Mouse (Mus musculus) layer of hippocampus, postnatal 36 days (tissue): ENCODE data around the gene Iqschfp. TPM values are rescaled to one million over a fixed set of nuclear protein-coding genes. Genes with fewer than 3 reads are reported as not detected.

ENCODE experiments used
- DNase-seq, 2 experiments: peaks; one replicate each; pipeline ENCODE4 v3.0.0; 2022
- total RNA-seq, 2 experiments: library from RNA; stranded (reverse); gene quantifications; 2 replicates each; pipeline ENCODE4 v1.2.3; 2021

The Iqschfp gene
- total RNA-seq, 2 experiments from 2014 or later = 12.1 to 14.3 TPM

DNA sequence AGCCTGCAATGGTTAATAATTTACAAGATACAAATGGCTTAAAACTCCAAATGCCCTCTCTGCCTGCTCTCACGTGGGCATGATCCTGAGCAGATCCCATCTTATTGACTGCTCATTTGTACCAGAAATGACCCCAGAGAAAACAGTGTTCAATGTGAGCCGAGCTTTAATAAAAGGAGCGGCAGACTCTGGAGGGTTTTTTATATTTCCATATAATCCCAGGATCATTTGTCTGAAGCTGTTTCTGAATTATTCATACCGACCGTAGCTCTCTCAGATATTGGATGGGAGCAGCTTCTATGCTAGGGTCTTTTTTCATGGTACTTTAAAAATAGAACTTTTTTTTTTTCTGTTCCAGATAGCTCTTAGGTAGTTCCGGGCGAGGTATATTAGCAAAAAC lies 67.6 kb downstream of the Iqschfp start:
- no peak for DNase-seq

DNA sequence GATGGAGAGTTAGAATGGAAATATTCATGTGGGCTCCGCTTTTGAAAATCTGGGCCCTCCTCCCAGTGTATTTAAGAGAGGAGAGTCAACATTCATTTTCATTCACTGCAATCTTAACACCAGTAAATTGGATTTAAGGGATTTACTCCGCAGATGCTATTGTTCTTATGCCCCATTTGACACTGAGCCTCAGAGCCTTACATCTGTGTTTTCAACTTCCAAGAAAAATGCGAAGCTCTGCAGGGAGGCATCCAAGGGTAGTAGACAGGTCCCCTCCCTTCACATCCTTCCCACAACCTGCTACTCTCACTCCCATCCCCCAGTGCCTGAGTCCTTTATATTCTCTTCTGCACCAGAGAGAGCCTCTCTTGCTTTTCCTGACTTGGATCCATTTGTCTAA lies 68.1 kb downstream of the Iqschfp start:
- no peak for DNase-seq

DNA sequence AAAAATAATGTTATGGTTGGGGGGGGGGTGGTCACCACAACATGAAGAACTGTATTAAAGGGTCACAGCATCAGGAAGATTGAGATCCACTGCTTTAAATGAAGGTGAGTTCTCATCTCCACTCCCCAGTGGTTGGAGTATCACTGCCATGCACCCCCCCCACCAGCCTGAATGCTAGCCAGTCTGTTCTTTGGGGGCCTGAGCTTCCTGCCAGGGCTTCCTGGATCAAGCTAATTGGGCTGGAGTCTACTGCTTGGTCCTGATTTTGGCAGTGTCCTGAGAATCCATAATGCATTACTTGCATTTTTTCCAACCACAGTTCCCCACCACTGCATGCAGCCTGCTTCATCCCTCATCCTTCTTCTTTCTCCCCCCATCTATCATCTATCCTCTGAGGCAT lies 68.7 kb downstream of the Iqschfp start:
- DNase-seq = no peak

DNA sequence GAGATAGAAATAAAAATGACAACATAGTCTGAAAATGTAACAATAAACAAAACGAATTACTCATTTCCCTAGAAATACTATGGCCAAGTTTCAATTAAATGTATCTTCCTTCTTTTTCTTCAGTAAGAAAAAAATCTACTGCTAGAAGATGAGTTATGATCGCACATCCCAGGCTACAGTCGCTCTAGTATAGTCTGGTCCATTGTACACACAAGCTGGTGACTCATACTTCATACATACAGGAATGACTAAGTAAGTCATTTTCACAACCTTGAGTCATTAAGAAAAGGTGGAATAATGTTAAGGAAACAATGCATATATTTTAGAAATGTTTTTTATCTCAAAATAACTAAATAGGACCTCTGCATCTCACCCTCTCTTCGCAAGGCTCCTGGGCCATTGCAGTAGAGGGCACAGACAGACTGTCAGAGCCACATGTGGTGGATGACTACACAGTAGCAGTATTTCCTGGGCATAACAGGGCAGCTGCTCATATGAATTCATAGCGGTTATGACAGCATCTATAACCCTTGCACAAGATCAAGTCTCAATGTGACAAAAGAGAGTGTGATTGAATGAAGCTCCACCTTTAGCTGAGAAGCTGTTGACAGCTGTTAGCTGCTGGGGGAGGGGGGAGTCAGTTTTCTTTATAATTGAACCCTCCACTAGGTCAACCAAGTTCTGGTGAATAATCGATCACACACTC lies 70.1 kb downstream of the Iqschfp start:
- DNase-seq = no peak

DNA sequence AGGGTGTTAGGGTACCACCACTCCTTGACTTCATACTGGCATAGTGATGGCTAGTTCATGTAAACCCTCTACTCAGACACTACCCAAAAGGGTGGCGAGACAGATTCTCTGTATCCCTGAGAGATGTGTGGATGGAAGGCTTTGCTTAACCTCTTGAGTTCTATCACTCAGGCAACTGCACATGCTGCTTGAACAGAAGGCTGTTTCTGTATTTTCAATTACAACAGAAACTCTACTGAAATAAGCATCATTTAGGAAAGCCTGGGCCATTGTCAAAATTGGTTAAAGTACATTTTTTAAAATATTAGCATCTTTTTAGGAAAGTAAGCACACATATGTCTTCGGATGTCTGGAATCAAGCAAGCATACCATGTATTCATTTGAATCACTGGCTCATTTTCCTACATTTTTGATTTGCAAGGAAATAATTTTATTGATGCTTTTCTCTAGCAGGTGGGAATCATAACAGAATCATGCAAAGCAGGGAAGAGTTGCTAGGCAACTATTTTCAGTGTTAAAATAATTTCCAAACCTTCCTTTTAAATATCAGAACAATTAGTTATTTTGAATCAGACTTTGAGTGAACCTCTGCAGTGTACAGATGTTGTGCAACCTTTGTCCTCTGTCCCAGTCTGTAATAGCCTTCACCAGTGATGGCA lies 82.4 kb downstream of the Iqschfp start:
- peak in 1 of 2 experiments; percentile 9 for DNase-seq

DNA sequence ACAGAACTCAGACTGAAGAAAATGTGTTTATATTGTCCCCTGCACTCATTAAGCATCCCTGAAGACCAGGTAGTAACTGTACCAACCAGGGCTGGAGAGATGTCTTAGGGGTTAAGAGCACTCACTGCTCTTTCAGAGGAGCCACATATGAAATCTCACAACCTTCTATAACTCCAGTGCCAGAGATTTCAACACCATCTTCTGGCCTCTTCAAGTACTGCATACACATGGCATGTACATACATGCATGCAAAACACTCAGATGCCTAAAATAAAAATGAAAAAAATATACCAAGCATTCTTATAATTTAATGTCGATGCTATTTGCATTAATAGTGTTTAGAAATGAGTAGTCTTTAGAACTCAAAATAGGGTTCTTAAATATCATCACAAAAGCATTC lies 88.0 kb downstream of the Iqschfp start:
- no peak for DNase-seq

DNA sequence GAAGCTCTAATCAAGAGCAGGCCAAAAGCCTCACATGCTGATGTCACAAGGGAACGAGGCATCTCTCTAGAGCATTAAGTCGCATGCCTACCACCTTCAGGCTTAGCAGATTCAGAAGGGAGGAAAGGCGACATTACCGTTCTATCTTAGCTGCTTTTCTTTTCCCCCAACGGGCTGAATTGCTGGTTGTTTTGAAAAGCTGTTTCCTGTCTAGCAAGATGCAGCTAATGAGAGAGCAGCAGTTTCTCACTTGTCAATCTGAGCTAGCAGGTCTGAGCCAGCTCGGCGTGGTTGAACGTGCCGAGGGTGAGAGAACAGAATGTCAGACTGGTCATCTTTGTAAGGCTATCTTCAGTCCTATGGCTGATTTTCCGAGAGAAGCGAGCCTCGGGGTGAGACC lies 91.3 kb downstream of the Iqschfp start:
- peak in 1 of 2 experiments; percentile 26 for DNase-seq

DNA sequence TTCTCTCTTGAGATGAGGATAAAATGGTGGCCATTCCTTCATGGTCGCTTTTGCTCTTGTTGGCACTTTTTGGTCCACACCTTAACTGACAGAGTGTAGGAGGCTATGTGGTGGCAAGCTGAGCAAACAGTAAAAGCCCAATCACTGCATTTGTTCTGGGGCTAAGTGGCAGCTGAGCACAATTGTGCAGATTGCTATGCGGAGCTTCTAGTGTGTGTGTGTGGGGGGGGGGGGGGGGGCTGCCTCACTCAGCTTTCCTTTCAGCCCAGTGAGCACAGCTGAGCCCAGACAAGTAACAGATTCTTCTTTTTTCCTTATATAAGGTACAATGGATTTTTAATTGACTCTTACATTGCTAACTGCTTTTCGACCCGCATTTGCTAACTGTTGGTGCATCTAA lies 110.4 kb downstream of the Iqschfp start:
- no peak for DNase-seq

DNA sequence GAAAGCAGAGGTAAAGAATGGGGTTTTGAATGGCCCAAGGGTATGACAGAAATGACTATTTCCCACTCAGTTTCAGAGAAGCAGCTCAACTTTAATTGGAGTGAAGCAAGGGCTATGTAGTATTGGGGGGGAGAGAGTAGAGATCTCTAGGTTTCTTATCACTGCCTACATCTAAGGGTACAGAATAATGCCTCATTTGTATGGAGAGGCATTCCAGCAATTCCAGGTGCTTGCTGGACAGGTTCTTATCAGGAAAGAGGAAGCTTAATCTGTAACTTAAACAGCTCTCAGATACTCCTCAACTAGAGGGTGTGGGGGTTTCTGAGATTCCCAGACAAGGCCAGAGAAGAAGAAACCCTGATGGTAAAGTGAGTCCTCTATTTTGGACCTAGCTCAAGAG lies 120.3 kb downstream of the Iqschfp start:
- no peak for DNase-seq

DNA sequence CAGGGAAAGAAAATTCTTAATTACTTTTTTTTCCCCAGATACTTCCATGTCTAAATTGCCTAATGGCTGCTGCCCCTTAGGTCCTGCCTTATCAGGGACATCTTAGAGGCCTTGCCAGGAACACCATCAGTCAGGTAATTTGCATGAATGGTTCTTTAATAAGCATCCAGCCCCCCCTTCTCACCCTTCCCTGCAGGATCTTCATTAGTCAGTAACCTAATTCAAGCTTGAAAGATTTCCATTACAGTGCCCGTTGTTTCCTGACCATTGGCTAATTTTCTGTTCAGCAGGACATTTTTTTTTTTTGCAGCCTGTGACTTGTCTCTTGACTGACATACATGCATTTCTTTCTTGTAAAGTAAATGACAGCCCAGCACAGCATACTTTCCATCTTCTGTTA lies 123.8 kb downstream of the Iqschfp start:
- no peak for DNase-seq

DNA sequence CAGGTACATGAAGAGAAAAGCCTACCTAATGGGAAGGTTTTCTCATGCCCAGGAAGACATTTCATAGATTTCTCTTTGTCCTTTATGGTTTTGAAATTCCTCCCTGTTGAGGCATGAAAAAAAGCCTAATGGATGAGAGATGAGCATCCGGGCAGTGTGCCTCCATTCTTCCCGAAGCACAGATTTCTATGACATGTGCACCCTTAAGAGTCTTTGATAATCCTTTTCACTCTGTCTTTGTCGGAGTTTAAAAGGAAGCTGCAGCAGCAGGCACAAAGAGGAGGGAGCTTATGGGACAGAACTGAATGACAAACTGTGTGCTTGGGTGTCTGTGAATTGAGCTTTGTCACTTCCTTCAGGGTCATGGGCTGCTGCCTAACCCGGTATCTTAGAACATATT lies 127.4 kb downstream of the Iqschfp start:
- DNase-seq = no peak

DNA sequence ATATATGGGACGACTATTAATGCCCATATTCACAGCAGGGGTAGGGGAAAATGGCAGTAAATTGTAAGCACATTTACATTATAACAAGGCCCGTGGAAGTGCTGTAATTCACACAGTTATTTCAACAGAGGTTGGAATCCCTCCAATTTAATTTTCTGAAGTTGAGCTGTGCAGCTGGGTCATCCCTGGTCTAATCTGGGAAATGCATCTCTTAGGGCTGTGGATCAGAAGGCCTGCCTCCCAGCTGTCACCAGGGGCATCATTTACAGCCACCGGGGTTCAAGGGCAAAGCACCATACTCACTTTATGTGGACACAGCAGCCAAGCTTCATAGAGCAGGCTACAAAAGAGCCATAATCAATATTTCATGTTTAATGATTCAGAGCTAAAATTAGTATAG lies 144.1 kb downstream of the Iqschfp start:
- DNase-seq = no peak

DNA sequence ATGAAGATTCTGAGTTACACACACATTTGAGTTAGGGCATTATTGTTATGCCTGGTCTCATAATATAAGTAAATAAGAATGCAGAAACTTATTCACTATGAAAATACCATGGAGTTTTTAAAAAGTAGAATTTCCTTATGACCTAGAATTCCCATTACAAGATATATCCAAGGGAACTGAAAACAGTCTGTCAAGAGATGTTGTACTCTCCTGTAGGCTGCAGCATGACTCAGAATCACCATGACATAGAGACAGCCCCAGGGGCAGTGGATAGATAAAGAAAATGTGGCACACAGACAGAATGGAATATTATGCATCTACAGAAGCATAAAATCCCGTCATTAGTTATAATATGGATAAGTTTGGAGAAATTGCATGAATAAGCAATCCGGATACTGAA lies 150.9 kb downstream of the Iqschfp start:
- DNase-seq = no peak

DNA sequence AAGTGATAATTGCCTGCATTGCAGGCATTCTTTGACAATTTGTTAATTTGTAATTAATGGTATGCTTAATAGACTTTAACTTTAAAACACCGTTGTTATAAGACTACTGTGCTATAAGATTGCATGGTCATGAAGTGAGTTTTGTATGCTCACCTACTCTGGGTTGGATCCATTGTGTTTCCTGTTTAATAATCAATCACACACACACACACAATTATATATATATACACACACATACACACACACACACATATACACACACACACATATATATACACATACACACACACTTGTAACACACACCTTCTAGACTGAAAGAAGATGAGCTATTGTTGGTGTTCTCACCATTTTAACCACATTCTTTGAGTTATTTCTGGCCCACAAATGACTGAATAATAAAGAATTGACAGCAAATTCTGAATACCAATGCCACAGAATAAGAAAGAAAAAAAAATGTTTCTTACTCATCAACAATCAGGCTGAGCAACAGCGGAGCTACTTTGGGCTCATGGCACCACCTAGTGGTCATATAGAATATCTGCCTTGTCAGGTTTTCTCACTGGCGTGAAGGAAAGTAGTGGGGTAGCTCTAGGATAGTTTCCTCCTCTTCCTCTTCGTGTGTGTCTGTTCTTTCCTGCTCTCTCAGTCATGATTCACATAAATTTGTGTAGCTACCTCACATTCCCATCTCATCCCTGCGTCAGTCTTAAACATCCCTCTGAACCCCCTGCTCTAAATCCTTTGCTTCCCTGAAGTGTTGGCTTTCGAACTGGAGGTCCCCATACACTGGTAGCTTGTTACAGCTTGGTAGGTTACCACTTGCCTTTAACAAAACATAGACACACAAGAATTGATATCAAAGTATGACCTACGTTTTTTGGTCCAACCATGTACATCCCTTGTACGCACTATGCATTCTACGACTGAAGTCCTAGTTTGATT lies 153.7 kb downstream of the Iqschfp start:
- DNase-seq = no peak

DNA sequence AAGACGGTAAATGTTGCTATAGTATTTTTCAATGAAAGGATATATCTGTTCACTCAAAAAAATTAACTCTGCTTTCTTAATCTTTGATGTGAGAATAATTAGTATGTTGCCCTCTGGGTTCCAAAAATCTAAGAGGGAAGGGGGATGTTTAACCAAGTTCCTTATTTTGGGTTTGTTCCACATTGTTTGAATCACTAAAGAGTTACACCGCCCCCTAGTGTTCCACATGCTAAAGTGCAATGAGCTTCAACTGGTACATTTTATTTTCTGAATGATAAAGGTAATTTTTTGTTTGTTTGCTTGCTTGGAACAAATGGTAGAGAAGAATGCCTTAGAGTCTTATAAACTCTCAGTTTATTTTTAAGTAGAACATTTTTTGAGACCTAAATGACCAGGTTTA lies 161.5 kb downstream of the Iqschfp start:
- no peak for DNase-seq

DNA sequence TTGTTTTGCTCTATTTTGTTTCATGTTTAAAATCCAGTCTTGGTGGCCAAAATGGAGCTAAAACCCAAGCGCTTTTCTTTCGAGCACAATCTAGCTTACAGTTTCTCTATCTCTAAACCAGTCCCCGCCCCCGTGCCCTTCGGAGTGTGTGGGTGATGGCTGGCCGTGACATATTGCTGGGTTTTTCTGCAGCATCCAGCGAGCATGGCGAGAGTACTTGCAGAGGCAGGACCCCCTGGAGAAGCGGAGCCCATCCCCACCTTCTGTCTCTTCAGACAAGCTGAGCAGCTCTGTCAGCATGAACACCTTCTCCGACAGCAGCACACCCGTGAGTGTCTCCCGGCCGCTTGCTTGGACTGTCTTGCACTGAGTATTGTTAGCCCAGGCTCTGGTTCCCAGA lies 163.0 kb downstream of the Iqschfp start:
- peak in 1 of 2 experiments; percentile 40 for DNase-seq

DNA sequence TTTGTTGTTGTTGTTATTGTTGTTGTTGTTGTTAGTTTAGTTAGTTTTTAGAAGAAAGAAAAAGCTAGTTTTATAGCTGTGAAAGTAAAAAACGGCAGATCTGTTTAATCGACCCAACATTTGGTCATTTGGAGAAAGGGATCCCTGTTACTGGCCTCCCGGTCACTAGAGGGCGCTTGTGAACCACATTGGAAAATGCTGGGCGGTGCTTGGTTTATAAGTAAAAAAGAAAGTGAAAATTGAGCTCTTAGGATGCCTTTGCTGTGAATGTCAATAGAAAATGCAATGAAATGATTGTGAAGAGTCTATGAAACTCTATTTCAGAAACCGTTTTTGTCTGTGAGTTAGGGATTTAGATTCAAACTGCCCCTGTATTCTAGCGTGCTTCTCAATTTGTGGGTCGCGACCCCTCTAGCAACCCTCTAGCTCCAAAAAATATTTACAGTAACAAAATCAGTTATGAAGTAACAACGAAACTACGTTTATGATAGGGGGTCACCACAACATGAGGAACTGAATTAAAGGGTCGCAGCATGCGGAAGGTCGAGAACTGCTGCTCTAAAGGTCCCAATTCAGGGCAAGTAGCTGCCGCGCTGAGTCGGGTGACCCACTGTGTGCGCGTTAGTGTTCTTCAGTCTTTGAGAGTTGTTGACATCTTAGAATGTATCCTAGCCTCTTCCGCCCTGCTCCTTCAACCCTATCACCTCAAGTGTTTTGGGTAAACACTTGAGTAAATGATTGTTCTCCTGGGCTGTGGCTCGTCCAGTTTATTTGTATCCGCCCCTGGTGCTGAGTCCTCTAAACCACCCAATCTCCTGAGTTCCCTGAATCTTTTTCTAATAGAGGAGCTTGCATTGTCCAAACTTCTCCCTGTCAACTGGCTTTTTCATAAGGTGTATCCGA lies 164.6 kb downstream of the Iqschfp start:
- DNase-seq = peak; percentile 67 to 70

DNA sequence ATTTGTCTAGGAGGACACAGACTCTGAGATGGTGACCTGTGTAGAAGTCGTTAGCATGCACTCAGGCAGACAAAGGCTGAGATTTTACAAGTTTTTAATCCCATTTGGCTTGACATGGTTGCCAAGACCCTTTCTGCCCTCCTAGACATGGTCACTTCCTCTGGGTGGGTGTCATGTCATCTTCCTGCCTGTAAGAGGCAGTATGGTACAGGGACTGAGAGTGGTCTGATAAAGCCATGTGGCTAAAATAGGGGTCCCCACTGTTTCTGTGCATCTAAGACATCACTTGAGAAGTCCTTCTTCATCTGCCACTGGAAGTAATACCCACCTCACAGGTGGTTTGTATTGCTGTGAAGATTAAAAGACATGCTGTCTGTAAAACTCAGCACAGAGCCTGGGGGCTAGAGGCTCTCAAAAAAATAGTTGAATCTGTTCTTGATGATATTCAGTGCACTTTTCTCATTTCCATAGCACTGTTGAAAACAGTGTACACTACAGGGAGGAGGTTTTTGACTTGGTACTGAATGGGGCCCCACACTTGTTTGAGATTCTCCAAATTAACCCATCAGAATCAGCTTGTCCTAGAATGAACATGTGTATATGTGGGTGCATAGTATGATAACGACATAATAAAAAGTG lies 167.2 kb downstream of the Iqschfp start:
- no peak for DNase-seq

DNA sequence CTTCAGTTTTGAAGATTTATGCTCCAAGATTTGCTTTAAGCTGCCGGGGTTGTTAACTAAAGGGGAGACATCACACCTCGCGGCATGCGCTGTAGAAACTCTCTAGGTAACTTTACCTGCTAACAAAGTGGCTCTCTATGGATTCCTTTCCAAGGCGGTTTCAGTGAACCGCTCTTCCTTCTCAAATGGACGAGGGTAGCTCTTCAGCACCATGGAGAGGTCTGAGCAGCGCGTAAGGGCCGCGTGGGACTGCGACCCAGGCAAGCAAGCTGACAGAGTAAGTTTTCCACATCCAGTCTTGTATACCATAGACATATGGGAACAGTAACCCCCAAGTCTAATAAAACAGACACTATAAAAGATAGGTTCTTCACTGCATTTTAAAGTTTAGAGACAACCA lies 172.7 kb downstream of the Iqschfp start, which contains the start of gene Schip1:
Schip1 (plus strand) TSS at position 72 of the 400 bp plus-strand sequence.
- DNase-seq = no peak

DNA sequence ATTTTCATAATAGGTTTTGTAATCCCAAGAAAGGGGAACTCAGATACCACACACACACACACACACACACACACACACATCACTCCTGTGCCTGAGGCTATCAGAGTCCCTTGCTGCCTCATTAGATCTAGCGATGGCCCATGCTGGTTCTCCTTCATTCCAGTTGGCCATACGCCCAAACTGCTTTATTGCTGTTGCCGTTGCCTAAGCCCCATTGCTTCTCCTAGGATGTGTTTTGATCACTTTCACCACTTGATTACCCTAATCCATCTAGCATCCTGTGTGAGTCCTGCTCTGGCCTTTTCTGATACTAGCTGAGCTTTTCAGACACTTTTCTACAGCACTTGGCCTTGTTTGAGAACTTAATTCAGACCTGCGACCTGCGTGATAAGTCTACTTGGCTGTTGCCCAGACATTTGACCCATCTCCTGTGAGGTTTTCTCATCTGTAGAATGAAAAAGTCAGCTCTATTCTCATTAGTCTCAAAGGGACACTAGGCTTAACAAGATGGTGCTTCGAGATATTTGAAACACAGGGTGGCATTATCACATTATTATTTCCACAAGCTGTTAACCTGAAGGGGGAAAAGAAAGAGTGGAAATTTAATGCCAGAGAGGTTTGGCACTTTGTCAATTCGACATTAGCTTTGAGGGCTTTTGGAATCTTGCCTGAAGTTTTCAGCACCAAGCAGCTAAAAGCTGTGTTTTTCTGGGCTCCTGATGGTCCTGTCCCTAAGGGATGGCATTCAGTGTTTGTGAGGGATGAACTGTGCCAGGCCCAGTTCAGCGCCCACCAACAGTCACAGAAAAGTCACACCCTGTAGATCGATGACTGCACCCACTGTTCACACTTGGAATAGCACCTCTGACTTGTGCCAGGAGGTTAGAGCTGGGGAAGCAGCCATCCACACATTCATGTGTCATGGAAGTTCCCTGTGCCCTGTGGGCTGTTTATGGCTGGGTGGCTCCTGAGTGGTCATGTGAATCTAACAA lies 179.7 kb downstream of the Iqschfp start:
- DNase-seq = peak; percentile 29 to 44
